Mouse (Mus musculus) heart, embryonic 11.5 days (tissue): ENCODE measurements around the gene Mbnl1. TPM values are rescaled to one million over a fixed set of nuclear protein-coding genes. Genes with fewer than 3 reads are reported as not detected.

Experiments used
- ATAC-seq: fragments of 200-750 bp; cut with Nextera tagmentation; replicated peaks from 2 replicates; pipeline ENCODE4 v1.8.0; 2017; ENCODE audit warnings: moderate library complexity; ENCODE audit not compliant: insufficient number of reproducible peaks, low FRiP score, low TSS enrichment
- H3K27ac ChIP-seq: fragments of 300-500 bp; sonication (generic); 2 replicates; pipeline ENCODE4 v1.5.1; 2014; ENCODE audit warnings: mild to moderate bottlenecking, low read depth, low read length
- H3K27me3 ChIP-seq: fragments of 300-500 bp; sonication (generic); 2 replicates; pipeline ENCODE4 v1.6.1; 2014; ENCODE audit warnings: mild to moderate bottlenecking, low read length, mixed read lengths; ENCODE audit not compliant: control insufficient read depth, insufficient read depth
- H3K36me3 ChIP-seq: fragments of 300-500 bp; sonication (generic); 2 replicates; pipeline ENCODE4 v1.6.1; 2014; ENCODE audit warnings: mild to moderate bottlenecking, low read length, moderate library complexity, mixed read lengths; ENCODE audit not compliant: control insufficient read depth, insufficient read depth
- H3K4me1 ChIP-seq: fragments of 300-500 bp; sonication (generic); 2 replicates; pipeline ENCODE4 v1.6.1; 2014; ENCODE audit warnings: low read length; ENCODE audit not compliant: control insufficient read depth, insufficient read depth
- H3K4me2 ChIP-seq: fragments of 300-500 bp; sonication (generic); 2 replicates; pipeline ENCODE4 v1.6.1; 2014; ENCODE audit warnings: mild to moderate bottlenecking, moderate library complexity
- H3K4me3 ChIP-seq: fragments of 300-500 bp; sonication (generic); 2 replicates; pipeline ENCODE4 v1.5.1; 2014; ENCODE audit warnings: low read depth, low read length
- H3K9ac ChIP-seq: fragments of 300-500 bp; sonication (generic); 2 replicates; pipeline ENCODE4 v1.6.1; 2014; ENCODE audit warnings: mild to moderate bottlenecking, low read depth, low read length, moderate library complexity
- H3K9me3 ChIP-seq: fragments of 300-500 bp; sonication (generic); replicated peaks from 2 replicates; pipeline ENCODE4 v1.6.1; 2016; ENCODE audit warnings: low read length; ENCODE audit not compliant: control insufficient read depth
- WGBS: fragments of 180-500 bp; shearing (Covaris S2); extraction: QIAGEN DNeasy Blood & Tissue Kit; methylation state at CpG from one replicate; pipeline ENCODE4 v1.1.7; 2014; ENCODE audit not compliant: insufficient replicate concordance; 5-methylcytosine and 5-hydroxymethylcytosine counted together
- polyA plus RNA-seq: library from polyadenylated mRNA; unstranded; fragments of >200 nt; fragmentation: Nextera tagmentation; extraction: Ambion mirVana; gene quantifications from 2 replicates; pipeline ENCODE4 v1.2.1, GENCODE M21; 2014

Mbnl1 gene
- polyA plus RNA-seq, 1 experiment from 2014 or later: 101 TPM

DNA sequence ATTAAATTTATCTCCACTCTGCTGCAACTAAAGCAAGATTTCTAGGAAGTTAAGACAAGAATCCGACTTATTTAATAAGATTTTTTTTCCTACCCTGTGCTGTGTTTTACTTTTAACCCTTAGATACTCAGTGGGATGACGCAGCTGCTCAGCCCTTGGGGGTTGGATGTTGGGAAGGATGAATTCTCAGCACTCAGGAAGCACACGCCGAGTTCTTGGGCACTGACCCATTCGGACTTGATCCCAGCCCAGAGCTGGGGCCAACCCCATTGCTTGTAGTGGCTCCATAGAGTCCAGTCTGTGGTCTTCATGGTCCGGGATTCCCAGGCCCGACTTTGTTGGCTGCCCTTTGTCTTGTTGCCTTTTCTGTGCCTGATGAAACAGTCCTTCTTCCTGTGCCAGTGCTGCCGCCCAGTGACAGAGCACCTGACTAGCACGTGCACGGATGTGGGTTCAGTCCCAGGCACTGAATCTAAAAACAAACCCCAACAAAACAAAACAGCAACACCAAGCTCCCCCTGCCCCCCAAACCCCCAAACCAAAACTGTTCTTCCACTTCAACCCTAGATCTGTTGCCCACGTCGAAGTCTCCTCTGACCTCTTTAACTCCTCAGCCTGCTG, 43.5 kb downstream of the Mbnl1 start:
- H3K4me3 ChIP-seq: no peak overlapping the region
- 0 out of 2 replicates have a peak, but pooled peaks have one; percentile 22 for ATAC-seq

DNA sequence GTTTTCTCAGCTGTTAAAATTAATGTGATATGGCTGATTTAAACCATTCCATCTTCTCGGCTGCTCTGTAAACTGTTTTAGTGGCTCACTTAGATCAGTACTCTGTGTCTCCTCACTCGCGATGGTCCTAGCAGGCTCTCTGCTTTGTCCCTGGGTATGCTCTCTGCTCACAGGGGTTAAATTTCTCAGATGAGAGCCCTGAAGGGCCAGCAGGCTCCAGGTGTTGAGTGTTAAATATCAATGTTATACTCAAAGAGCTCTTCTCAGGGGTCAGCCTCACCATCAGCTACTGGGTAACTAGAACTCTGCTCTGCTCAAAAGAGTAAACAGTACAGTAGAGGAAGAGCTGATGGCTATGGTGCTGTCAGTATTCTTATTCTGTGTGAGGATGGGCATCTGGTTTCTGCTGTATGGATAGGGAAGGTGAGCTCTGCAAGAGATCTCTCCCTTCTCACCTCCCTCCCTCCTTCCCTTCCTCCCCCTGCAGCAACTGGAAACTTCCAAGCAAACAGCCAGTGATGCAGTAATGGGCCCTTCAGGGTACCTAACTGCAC, 44.7 kb downstream of the Mbnl1 start:
- H3K36me3 ChIP-seq: no peaks in the 10 kb centered on the region
- H3K27me3 ChIP-seq: no peaks in the 10 kb centered on the region
- 0 out of 2 replicates have a peak overlapping the region, but pooled peaks have one; percentile 8 for H3K4me2 ChIP-seq
- ATAC-seq: no peak
- no peaks in the 10 kb centered on the region for H3K9me3 ChIP-seq
- H3K4me1 ChIP-seq: peaks cover 22% of the 10 kb centered on the region
- no peak overlapping the region for H3K4me3 ChIP-seq
- H3K27ac ChIP-seq: peak overlapping the region; percentile 54; the same call in 1 of the 2 replicates
- 33% methylated on average over 3 of the region's 3 CpGs for WGBS
- H3K9ac ChIP-seq: peak overlapping the region; percentile 16; the same call in 1 of the 2 replicates

More for the DNA sequence above, 43.5 kb downstream of the Mbnl1 start:
- 40% methylated on average over 12 of the region's 12 CpGs for WGBS
- Histone ChIP-seq H3K9me3 (no peaks in the 10 kb centered on the region), H3K4me2 (peak overlapping the region; percentile 19), H3K4me1 (peaks cover 22% of the 10 kb centered on the region), H3K9ac (0 out of 2 replicates have a peak overlapping the region, but pooled peaks have one; percentile 39), H3K36me3 (no peaks in the 10 kb centered on the region), H3K27me3 (no peaks in the 10 kb centered on the region), H3K27ac (peak overlapping the region; percentile 59)

DNA sequence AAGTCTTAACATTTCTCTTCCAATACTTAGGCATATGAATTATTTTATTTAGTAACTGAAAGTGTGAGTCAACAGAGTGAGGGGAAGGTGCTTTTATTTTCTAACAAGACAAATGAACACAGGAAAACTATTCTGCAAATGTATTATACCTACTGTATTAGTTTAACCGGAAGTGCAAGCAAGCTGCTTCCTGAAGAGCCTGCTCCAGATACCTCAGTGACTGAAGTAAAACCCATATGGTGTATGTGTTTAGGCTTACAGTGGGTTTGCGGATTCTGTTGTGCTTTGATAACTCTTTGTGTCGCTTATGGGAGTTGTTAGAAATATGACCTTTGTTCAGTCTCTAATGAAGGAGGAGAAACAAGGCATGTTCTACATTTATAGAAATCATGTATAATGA, 46.7 kb downstream of the Mbnl1 start:
- no peaks in the 10 kb centered on the region for H3K9me3 ChIP-seq
- 75% methylated on average over 3 of the region's 3 CpGs for WGBS
- no peaks in the 10 kb centered on the region for H3K36me3 ChIP-seq
- no peak overlapping the region for H3K27ac ChIP-seq
- no peak overlapping the region for H3K9ac ChIP-seq
- ATAC-seq: no peak
- H3K4me2 ChIP-seq: no peak overlapping the region
- H3K27me3 ChIP-seq: no peaks in the 10 kb centered on the region
- no peak overlapping the region for H3K4me3 ChIP-seq
- peaks cover 11% of the 10 kb centered on the region for H3K4me1 ChIP-seq

DNA sequence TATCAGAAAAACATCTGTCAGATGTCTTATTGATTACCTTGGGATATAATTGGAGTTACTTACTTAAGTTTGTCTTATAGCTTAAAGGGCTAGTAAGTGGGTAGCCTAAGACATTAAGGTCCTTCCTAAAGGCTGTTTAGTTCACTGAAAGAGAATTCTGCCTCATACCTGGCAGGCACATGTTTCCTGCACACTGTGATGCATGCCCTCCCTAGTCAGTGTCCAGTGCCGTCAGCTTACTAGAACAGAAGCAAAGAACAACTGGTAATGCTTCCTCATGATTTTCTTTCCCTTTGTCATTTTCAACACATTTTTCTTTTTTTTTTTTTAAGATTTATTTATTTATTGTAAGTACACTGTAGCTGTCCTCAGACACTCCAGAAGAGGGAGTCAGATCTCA, 51.5 kb downstream of the Mbnl1 start:
- WGBS: 86% methylated on average over 1 of the region's 1 CpGs
- H3K27ac ChIP-seq: no peak overlapping the region
- no peaks in the 10 kb centered on the region for H3K36me3 ChIP-seq
- no peaks in the 10 kb centered on the region for H3K9me3 ChIP-seq
- no peak overlapping the region for H3K9ac ChIP-seq
- no peak overlapping the region for H3K4me3 ChIP-seq
- ATAC-seq: no peak
- no peaks in the 10 kb centered on the region for H3K27me3 ChIP-seq
- no peak overlapping the region for H3K4me2 ChIP-seq
- H3K4me1 ChIP-seq: peaks cover 12% of the 10 kb centered on the region

DNA sequence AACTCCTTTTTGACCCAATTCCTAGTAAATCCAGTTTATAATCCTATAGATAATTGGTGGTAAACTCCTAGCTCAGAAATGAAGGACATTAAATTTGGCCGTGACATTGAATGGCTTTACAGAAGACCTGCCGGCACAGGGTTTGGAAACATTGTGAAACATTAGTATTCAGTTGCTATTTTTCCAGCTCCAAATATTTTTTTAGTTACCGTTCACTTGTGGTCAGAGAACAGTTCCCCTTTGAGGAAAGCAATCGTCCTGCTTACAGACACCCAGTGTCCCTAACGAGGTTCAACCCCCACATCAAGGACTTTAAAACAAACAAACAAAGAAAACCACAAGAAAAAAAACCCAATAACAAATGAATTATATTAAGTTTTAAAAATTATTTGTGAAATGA, 58.7 kb downstream of the Mbnl1 start:
- H3K9ac ChIP-seq: no peak overlapping the region
- no peak overlapping the region for H3K4me3 ChIP-seq
- H3K9me3 ChIP-seq: no peaks in the 10 kb centered on the region
- no peaks in the 10 kb centered on the region for H3K27me3 ChIP-seq
- H3K36me3 ChIP-seq: no peaks in the 10 kb centered on the region
- H3K4me1 ChIP-seq: peaks cover 36% of the 10 kb centered on the region
- H3K4me2 ChIP-seq: peak overlapping the region; percentile 38
- no peak overlapping the region for H3K27ac ChIP-seq
- 63% methylated on average over 5 of the region's 5 CpGs for WGBS
- ATAC-seq: no peak

DNA sequence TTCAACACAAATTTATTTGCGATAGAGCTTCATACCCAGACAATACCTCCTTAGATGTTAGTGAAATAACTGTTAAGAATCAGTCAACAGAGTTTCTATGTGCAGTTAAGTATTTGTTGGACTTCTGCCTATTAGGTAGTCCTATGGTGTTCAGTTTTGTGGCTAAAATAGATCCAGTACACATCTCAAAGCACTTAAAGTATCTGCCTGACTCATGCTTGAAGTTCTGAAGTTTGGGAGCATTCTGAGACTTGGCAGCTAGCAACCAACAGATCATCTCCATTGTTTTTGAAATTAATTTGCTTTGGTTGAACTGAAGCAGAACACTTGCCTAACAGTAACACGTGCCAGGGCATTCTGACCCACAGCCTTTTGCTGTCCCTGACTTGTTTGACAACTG, 59.2 kb downstream of the Mbnl1 start:
- Histone ChIP-seq H3K4me2 (peak overlapping the region; percentile 7; the same call in 1 of the 2 replicates), H3K9ac (no peak overlapping the region), H3K4me1 (peaks cover 36% of the 10 kb centered on the region), H3K36me3 (no peaks in the 10 kb centered on the region), H3K27ac (peak overlapping the region; percentile 18; the same call in 1 of the 2 replicates), H3K4me3 (no peak overlapping the region), H3K27me3 (no peaks in the 10 kb centered on the region), H3K9me3 (no peaks in the 10 kb centered on the region)
- 80% methylated on average over 2 of the region's 2 CpGs for WGBS
- ATAC-seq: no peak

DNA sequence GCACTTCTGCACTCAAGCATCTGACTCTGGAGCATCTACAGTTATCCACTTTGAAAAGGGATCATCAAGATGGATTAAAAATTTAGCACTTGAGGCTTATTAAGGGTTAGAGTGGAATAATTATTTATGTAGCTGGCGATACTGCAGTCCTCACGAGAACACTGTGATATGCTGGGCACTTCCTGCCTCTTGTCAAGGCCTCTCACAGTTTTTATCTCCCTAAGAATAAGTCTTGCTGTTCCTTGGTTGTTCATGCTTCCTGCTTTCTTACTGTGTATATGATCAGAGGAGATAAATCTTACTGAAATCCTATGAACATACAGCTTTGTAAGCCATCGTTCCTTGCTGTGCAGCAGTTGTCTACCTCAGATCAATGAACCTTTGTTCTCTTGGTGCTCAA, 62.6 kb downstream of the Mbnl1 start:
- no peak overlapping the region for H3K4me2 ChIP-seq
- no peak overlapping the region for H3K9ac ChIP-seq
- no peaks in the 10 kb centered on the region for H3K9me3 ChIP-seq
- H3K4me3 ChIP-seq: no peak overlapping the region
- no peak for ATAC-seq
- 34% methylated on average over 3 of the region's 3 CpGs for WGBS
- H3K27me3 ChIP-seq: no peaks in the 10 kb centered on the region
- H3K36me3 ChIP-seq: no peaks in the 10 kb centered on the region
- peak overlapping the region; percentile 50; the same call in 1 of the 2 replicates for H3K27ac ChIP-seq
- peaks cover 24% of the 10 kb centered on the region for H3K4me1 ChIP-seq

DNA sequence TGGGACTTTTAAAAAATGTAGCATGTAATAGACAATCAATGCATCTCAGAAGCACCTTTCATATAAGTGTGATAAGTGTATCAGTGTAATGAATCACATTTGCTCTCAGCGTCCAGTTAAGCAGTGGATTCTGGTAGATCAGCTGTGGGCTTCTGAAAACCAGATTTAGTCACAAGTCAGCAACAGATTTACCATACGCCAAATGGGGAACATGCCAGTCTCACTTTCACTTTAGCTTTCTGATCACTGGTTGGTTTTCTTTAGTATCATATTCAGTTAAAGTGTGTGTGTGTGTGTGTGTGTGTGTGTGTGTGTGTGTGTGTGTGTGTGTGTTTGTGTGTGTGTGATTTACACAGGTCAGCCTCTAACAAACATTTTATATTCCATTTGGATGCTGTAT, 64.4 kb downstream of the Mbnl1 start:
- Histone ChIP-seq H3K36me3 (no peaks in the 10 kb centered on the region), H3K4me3 (no peak overlapping the region), H3K4me1 (peaks cover 21% of the 10 kb centered on the region), H3K27me3 (no peaks in the 10 kb centered on the region), H3K9me3 (no peaks in the 10 kb centered on the region), H3K9ac (no peak overlapping the region), H3K27ac (no peak overlapping the region), H3K4me2 (no peak overlapping the region)
- no peak for ATAC-seq
- 78% methylated on average over 2 of the region's 2 CpGs for WGBS
